Mouse (Mus musculus) urinary bladder, adult 18-20 months (tissue): ENCODE measurements around the gene Qpctl.

Experiments
- DNase-seq, 2 experiments: peaks; one replicate each; pipeline ENCODE4 v3.0.0; 2022; ENCODE audit warnings: low spot score in 2 of 2, mixed read lengths in 2 of 2

The Qpctl gene

DNA sequence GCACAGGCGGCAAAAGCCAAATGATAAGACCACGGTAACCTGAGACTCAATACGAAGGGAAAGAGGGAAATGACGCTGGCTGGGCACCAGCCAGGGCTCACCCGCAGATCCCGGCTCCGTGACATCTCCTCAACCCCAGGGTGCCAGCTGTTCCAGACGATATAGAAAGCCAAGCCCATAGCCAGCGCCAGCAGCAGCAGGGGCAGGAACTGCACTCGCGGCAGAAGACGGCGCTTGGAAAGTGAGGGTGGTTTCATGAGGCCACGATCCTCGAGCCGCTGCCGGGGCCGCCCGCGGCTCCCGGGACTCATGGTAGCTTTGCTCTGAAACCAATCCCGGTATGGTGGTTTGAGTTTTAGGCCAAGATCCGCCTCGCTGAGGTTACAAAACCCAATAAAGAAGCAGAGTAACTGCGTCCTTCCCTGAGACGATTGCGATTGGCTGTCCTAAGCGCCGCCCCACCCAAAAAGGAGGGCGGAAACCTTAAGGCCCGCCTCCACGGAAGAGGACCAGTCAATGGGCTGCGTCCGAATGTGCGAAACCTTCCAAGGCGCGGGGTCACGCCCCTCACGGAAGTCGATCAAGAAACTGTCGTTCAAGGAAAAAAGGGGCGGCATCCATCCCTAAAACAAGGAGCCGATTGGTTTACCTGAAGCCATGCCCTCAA is at the start of gene Qpctl:
Qpctl (minus strand) TSS at position 417 of the 667 bp plus-strand sequence.
- DNase-seq: peak; percentile 94 to 98

DNA sequence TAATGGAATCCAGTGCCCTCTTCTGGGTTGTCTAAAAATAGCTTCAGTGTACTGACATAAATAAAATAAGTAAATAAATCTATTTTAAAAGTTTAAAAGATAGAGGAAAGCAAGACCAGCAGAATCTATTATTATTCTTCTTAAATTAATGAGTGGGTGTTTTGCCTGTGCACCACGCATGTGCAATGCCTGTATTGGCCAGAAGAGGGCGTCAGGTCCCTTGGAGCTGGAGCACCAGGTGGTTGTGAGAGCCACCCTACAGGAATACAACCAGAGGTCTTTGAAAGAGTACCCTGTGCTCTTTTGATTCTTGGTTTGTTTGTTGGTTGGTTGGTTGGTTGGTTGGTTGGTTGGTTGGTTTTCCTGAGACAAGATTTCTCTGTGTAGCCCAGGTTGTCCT is 48.9 kb upstream of the Qpctl start:
- no peak for DNase-seq

DNA sequence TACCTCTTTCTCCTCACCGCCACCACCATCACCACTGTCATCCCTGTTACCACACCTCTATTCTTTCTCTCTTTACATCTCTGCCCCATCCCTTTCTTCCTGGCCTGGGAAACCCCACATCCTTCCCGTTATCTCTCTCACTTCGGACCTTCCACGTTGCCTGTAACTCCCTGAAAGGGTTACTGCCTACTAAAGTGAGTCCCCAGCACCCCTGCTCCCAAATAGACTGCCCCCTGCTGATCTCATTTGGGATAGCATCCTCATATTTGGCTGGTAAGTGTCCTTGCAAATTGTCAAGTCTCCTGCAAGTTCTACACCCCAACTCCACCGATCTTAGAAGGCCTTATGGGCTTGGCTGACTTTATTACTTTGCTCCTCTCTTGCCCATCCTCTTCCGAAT is 47.6 kb upstream of the Qpctl start:
- DNase-seq: no peak

DNA sequence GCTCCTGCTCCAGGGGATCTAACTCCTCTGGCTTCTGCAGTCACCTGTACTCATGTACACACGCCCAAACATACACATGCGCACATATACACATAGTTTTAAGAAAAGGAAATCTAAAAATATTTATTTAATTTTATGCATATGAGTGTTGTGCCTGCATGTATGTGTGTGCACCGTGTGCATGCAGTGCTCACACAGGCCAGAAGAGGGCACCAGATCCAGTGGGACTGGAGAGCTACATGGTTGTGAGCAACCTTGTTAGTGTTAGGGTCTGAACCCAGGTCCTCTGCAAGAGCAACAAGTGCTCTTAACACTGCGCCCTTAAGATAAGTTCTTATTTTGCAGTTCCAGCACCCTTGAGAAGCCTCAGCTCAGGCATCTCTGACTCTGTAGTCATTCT is 45.6 kb upstream of the Qpctl start:
- DNase-seq: no peak

DNA sequence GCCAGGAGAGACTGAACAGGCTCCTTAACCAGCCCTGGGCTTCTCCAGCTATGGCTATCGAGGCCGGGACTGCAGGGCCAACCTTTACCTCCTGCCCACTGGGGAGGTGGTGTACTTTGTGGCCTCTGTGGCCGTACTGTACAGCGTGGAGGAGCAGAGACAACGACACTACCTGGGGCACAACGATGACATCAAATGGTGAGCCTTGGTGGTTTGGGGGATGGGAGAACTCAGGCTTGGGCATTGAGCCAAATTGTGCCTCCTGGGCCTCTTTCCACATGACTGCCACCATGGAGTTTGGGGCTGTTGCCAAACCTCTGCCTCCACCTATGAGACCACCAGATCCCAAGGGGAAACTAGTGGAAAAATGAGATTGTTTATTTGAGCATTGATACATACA is 35.7 kb upstream of the Qpctl start:
- DNase-seq: no peak

DNA sequence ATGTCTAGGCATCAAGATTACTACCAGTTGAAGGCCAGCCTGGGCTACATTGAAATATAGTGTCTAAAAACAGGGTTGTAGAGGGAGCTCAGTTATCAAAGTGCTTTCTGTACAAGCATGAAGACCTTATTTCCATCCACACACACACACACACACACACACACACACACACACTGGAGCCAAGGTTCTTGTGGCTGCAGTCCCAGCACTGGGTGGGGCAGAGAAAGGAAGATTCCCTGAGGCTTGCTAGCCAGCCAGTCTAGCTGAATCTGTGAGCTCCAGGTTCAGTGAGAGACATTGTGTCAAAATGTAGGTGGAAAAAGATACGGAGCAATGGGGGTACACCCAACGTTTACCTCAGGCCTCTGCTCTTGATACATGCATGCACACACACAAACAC is 35.2 kb upstream of the Qpctl start:
- DNase-seq: no peak

DNA sequence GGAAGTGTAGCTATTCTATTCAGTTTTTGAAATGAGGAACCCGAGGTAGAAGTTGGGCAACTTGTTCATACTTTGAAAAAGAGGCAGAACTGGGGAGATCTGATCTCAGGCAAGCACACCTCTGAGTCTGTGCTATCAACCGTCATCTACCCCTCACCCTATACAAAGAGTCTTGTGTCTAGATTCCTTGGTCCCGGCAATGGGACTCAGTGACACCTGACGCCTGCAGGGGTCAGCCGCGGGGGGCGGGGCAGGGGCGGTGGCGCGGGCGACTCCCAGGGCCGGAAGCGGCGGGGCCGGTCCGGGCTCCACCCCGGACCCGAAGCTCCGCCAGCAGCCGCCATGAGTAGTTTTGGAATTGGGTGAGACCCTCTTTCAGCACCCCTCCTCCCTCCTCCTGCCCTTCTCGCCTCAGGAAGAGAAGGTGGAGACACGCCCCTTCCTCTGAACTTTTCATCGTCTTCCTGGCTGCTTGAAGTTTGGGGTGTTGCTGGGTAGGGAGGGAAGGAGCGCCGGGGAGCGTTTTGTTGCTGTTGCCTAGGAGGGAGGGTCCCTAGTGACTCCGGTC is 31.9 kb upstream of the Qpctl start:
- DNase-seq: no peak

DNA sequence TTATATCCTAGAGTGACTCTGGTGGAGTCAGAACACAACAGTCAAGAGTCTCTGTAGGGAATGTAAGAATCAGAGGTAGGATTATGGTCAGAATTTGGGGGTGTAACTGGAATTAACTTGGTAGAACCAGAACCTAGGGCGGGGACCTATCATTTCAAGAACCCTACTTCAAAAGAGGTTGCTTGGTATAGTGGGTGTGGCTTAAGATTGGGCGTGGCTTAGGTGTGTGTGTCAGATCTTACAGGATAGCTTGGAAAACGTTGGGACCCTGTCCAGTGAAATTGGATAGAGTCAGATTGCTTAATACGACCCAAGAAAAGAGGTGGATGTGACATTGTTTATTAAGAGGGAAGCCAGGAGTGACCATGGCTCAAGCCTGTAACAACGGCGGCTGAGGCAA is 30.8 kb upstream of the Qpctl start:
- DNase-seq: no peak

DNA sequence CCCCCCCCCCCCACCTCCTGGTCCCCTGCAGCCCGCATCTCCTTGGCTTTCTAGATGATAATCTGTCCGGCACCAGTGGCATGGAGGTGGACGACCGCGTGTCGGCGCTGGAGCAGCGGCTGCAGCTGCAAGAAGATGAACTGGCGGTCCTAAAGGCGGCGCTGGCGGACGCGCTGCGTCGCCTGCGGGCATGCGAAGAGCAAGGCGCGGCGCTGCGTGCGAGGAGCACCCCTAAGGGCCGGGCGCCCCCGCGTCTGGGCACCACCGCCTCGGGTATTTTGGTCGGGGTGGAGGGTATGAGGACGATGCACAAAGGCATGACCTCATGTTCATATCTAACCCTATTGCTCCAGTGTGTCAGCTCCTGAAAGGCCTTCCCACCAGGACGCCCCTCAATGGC is 30.1 kb upstream of the Qpctl start:
- DNase-seq: peak in 1 of 2 experiments; percentile 36

DNA sequence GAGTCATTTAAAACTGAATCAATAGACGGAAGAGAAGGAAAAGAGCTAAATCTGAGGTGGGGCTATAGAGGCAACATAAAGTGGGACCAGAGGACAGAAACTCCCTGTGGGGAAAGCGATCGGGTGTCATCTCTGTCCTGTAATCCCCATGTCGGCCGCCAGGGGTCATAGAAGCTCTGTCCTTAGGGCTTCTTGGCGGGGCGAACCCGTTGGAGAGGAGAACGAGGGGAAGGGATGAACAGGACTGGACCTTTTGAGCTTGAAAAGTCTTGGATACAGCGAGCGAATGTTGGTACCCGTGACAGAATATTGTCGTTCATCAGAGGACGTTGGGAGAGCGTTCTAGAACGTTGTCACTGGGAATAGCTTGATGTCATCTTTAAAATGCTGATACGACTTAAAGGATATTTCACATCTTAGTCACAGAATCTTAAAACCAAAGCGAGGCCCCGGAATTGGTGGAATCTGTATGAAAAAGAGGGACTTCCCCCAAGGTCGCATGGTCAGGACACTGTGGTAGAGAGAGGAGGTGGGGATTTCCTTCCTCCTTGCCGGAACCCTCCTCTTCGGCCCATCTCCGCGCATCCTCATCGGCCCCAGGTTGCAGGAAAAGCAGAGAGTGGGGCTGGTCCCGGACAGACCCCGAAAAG is 29.5 kb upstream of the Qpctl start:
- peak; percentile 49 to 61 for DNase-seq

DNA sequence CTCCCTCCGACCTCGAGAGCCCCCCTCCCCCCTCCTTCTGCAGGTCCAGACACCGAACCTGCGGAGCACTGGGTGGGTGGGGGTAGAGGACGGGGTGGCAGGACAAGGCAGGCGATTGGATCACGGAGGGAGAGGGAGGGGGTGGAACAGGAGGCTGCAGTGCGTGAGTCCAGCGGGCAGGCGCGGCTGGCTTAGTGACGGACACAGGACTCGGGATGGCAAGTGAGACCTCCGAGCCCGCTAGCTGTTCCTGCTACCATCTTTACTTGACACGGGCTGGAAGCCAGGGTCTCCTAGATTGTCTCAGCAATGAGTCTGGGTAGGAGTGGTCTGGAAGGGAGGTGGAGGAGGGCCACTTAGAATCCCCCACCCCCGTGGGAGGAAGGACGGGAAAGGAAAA is 28.9 kb upstream of the Qpctl start:
- DNase-seq: no peak

DNA sequence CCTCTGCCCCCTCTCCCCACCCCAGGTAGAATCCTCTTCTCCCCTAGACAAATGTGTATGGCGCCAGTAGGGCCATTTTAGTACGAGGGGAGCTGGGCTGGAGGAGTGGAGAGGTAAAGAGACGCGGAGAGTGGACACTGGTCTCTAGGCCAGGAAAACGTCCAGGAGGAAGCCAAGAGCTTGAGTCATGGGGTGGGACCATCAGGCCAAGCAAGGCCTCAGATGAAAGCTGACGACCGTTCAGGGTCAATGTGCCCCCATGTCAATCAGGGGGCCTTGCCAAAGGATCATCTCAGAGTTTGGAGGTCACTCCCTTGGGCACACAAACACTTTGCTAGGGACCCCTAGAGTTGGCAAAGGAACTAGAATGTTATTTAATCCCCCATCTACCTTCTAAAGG is 28.1 kb upstream of the Qpctl start:
- DNase-seq: no peak

DNA sequence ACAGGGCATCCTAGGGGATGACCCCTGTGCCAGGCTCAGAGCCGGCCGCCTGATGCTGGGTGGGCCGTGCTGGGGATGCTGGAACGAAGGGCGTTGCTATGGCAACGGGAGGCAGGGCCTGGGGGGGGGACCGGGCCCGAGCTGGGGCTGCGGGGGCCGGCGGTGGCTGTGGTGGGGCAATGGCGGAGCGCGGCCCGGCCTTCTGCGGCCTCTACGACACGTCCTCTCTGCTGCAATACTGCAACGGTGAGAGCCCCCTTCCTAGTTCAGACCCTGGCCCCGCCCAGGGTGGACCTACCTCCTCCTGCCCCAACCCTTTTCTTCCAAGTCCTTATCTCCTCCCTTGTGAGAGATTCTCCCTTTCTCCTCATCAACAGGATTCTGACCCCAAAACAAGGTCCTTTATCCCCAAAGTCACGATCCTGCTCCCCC is 27.4 kb upstream of the Qpctl start:
- DNase-seq: no peak

DNA sequence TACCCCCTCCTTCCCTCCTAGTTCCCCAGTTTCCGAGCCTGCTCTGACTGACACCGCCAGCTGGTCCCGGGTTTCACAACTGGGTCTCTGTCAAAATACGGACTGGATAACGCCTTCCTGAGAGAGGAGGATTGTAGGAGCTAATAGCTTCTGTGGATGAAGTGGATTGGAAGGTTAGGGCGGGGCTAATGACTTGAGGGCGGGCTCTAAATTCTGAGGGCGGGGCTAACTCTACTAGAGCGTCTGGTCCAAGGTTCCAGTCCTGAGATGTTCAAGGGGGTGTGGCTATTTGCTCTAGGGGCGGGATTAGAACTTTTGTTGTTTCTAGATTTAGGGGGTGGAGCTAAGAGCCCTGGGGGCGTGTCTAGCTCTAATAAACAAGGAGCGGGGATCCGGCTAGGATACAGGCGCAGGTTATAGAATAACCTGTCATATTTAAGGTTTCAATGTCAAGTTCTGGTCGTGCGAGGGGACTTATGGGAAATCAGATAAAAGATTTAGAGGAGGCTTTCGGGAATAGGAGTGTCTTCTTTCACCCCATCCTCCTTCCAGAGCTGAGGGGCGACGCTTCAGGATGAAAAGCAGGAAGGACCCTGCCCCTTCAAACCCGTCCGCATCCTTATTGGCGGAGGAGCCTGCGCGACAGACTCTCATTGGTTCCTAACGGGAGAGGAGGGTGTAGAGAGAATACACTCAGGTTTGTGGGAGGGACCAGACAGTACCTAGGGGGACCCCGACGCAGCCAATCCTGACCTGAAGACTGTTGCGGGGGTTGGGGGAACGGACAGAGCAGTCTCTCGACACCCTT is 26.8 kb upstream of the Qpctl start, which contains the start of gene Eml2:
Eml2 (plus strand) TSS at position 714 of the 808 bp plus-strand sequence.
- DNase-seq: no peak

DNA sequence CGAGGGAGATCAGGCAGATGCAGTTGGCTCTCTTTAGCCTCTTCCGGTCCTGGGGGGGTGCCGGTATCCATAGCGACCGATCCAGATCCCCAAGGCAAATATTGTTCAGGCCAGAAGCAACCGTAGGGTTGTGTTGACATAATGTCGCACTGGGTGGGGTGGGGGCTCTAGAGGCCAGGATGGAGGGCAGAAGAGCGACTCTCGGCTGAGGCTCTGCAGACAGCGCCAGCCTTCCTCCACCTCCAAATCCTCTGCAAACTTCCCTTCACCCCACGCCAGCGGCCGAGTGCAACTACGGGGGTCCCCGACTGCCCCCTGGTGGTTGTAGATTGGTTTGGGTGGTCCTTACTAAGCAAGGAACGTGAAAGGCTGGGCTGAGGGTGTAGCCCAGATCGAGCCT is 23.8 kb upstream of the Qpctl start:
- peak in 1 of 2 experiments; percentile 47 for DNase-seq

DNA sequence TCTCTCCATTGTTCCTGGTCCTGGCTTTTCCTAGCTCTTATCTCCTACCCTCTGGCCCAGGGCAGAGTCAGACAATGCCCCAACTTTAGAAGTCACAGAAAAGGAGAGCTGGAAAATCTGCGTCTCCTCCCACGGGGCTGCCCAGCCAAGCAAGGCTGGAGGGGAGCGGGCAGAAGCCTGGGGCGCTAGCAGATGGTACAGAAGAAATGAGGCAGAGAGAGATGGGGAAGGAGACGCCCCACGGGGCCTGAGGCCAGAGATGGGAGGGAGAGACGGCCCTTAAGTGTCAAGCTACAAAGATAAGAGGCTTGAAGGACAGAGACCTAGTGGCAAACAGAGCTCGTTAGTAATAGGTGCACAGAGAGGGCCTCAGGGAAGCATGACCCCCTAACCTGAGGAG is 22.7 kb upstream of the Qpctl start:
- DNase-seq: no peak

DNA sequence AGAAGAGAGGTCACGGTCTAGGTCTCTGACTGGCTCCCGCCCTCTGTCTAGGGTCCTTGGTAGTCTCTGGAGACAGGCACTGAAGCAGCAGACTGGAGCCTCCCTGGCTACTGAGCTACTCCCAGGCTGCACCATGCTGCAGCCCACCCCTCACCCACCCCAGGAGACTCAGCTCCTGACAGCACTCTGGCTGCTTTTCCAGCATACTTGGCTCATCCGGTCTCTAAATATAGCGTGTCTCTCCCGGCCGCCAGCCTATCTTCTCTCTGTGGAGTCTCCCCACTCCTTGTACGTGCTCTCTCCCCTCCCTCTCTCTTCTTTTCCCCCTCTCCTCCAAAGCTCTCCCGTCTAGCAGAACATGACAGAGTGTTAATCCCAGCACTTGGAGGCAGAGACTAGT is 21.1 kb upstream of the Qpctl start:
- no peak for DNase-seq

DNA sequence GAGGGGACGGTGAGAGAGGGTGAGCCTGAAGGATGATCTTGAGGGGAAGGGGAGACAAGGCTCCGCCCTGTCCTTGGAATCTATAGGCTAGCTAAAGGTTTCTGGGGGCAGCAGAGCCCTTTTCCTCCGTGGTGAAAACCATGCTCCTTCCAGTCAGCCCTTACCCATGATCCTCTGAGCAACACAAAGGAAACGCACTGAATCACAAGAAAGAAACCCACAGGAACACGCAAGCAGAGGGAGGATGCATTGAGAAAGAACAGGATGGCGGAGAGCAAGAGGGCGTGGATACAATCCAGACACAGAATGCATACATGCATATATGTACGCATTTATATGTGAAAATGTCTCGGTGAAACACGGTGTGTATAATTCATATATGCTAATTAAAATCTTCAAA is 20.4 kb upstream of the Qpctl start:
- no peak for DNase-seq

DNA sequence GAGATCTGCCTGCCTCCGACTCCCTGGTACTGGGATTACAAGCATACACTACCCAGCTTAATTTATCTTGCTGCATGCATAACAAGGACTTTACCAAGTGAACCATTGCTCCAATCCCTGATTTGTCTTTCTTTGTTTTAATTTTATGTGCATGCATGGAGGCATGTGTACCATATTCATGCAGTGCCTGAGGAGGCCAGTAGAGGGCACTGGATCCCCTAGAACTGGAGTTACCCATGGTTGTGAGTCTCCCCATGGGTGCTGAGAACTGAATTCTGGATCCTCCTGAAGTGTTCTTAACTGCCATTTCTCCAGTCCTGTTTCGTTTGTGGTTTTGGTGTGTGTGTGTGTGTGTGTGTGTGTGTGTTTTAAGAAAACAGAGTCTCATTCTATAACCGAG is 17.9 kb upstream of the Qpctl start:
- no peak for DNase-seq

DNA sequence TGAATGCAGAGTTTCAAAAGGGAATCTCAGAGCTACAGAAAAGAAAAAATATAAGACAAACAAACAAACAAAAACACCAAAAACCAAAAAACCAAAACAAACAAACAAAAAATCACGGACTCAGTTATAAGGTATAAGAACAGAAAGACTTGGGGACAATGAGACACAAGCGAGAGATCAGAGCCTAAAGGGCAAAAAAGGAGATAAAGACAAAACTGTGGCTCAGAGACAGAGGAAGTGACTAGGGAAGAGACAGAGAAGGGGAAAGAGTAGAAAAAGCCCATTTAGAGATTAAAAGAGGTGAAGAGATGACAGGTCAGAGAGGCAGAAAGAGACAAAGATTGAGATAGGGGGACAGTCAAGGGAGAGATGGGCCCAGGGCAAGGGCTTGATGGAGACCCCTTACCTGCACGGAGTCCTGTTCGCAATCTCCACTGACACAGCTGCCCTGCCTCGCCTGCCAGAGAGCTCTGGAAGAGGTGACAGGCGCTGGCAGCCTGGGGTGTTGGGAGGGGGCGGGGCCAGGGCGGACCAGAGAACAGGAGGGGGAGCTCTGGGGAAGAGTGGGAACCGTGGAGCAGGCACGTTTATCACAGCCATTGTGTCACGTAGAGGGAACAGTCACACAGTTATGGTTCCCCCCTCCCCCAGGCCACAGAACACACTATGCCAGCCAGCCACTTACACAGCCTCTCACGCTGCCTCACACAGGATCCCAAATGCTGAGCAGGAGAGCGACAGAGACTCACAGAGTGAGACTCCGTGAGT is 16.7 kb upstream of the Qpctl start, which contains the start of gene Gipr:
Gipr (minus strand) TSS at position 472 of the 768 bp plus-strand sequence.
- no peak for DNase-seq

DNA sequence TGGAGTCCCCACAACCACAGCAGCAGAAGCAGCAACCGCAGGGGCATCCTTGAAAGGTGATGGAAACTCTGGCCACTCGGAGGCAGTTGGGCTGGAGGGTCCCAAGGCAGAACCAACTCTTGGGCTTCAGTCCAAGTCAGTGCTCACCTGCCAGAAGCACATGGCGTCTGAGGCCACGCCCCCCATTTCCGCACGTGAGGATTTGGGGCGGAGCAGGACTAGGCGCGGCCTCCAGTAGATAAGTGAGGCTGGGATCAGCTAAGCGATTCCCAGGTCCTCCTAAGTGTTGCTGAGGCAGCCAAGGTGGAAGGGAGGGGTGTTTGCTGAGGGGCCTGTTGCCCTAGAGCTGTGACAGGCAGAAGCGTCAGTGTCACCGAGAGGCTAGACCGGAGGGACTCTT is 15.9 kb upstream of the Qpctl start:
- DNase-seq: no peak

DNA sequence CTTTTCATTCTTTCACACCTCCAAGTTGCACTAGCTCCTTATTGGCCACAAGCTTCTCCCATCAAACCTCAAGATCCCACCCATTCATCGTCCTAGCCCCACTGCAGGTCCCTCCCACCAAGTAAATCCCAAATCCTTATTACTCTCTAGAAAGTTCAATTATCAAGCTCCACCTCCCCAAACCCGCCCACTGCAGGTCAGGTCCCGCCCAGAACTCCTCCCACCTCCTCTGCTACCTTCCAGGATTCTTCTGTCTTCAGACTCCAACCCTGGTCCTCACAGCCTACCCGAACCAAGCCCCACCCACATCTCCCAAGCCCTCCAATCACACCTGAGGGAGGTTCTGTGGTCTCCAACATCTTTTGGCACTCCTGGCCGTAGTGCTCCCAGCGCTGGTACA is 15.1 kb upstream of the Qpctl start:
- no peak for DNase-seq
